Mouse (Mus musculus) midbrain, embryonic 15.5 days (tissue): ENCODE results near the gene Slc25a3. TPM values are rescaled to one million over a fixed set of nuclear protein-coding genes. Genes with fewer than 3 reads are reported as not detected.

Experiments
- ATAC-seq: fragments of 200-750 bp; cut with Nextera tagmentation; replicated peaks from 2 replicates; pipeline ENCODE4 v1.8.0; 2017; ENCODE audit warnings: moderate TSS enrichment
- H3K27ac ChIP-seq: fragments of 300-500 bp; sonication (generic); 2 replicates; pipeline ENCODE4 v1.5.1; 2015; ENCODE audit warnings: mild to moderate bottlenecking, inconsistent platforms
- H3K27me3 ChIP-seq: fragments of 300-500 bp; sonication (generic); replicated peaks from 2 replicates; pipeline ENCODE4 v1.6.1; 2015; ENCODE audit warnings: inconsistent platforms
- H3K36me3 ChIP-seq: fragments of 300-500 bp; sonication (generic); replicated peaks from 2 replicates; pipeline ENCODE4 v1.6.1; 2015; ENCODE audit warnings: inconsistent platforms
- H3K4me1 ChIP-seq: fragments of 300-500 bp; sonication (generic); 2 replicates; pipeline ENCODE4 v1.6.1; 2015; ENCODE audit warnings: inconsistent platforms
- H3K4me2 ChIP-seq: fragments of 300-500 bp; sonication (generic); 2 replicates; pipeline ENCODE4 v1.6.1; 2015; ENCODE audit warnings: inconsistent platforms, mild to moderate bottlenecking, moderate library complexity
- H3K4me3 ChIP-seq: fragments of 300-500 bp; sonication (generic); 2 replicates; pipeline ENCODE4 v1.5.1; 2015; ENCODE audit warnings: mild to moderate bottlenecking, inconsistent platforms
- H3K9ac ChIP-seq: fragments of 300-500 bp; sonication (generic); 2 replicates; pipeline ENCODE4 v1.6.1; 2015; ENCODE audit warnings: mild to moderate bottlenecking, inconsistent platforms
- H3K9me3 ChIP-seq: fragments of 300-500 bp; sonication (generic); 2 replicates; pipeline ENCODE4 v1.6.1; 2016; ENCODE audit warnings: inconsistent platforms
- WGBS: fragments of 180-500 bp; shearing (Covaris S2); methylation state at CpG from one replicate; pipeline ENCODE4 v1.1.7; 2015; ENCODE audit warnings: mixed read lengths; 5-methylcytosine and 5-hydroxymethylcytosine counted together
- polyA plus RNA-seq: library from polyadenylated mRNA; unstranded; fragments of >200 nt; fragmentation: Nextera tagmentation; extraction: Ambion mirVana; gene quantifications from 2 replicates; pipeline ENCODE4 v1.2.1, GENCODE M21; 2015

Gene Slc25a3
- polyA plus RNA-seq, 1 experiment from 2014 or later: 542 TPM

DNA sequence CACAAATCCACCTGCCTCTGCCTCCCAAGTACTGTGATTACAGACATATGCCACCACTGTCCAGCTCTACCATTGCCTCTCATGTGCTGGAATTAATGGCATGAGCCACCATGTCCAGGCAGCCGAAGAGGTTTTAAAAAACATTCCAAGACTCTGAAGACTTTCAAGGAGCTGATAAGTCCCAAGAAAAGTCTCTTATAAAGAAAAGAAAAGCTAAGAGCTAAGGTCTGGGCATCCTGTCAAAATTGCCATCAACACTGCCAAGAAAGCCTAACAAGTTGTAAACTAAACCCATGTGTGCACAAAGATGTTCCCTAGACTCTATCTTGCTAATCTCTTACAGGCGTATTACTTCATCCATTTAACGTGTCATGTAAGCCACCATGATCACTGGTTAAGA is 50.5 kb downstream of the Slc25a3 start:
- H3K4me1 ChIP-seq: no peaks in the 10 kb centered on the region
- H3K4me2 ChIP-seq: no peak overlapping the region
- no peak for ATAC-seq
- no peak overlapping the region for H3K4me3 ChIP-seq
- 86% methylated on average over 3 of the region's 3 CpGs for WGBS
- peaks cover 20% of the 10 kb centered on the region for H3K36me3 ChIP-seq
- H3K27me3 ChIP-seq: no peaks in the 10 kb centered on the region
- no peaks in the 10 kb centered on the region for H3K9me3 ChIP-seq
- no peak overlapping the region for H3K9ac ChIP-seq
- no peak overlapping the region for H3K27ac ChIP-seq

DNA sequence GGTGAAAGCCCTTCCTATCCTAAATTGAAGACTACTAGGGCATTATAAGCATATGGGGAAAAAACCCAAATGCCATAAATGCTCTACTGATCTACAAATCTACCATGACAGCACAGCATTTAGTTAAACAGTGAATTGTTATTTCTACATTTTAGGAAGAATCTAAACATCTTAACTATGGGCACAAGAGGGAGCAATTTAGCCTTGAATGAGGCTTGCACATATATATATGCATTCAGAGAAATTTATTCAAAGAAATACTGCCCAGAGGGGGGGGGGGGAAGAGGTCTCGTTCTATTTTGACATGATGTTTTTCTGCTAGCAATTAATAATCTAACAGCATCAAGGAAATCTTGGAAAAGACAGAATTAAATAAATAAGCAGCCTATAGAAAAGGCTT is 52.1 kb downstream of the Slc25a3 start:
- Histone ChIP-seq H3K27me3 (no peaks in the 10 kb centered on the region), H3K4me1 (no peaks in the 10 kb centered on the region), H3K4me3 (no peak overlapping the region), H3K9me3 (no peaks in the 10 kb centered on the region), H3K36me3 (peaks cover 9% of the 10 kb centered on the region), H3K4me2 (no peak overlapping the region), H3K9ac (no peak overlapping the region), H3K27ac (no peak overlapping the region)
- no peak for ATAC-seq
- WGBS: 32% methylated on average over 1 of the region's 1 CpGs

Other genes starting within 250 kb of the Slc25a3 start
- 21.4 and 24.7 TPM in 2 replicates for gene Apaf1, start 41.3 kb downstream of the Slc25a3 start, polyA plus RNA-seq
- gene Ikbip, start 41.1 kb downstream of the Slc25a3 start, polyA plus RNA-seq: 17.6 and 17.7 TPM in 2 replicates
- 106 and 110 TPM in 2 replicates for gene Tmpo, start 57.3 kb upstream of the Slc25a3 start, polyA plus RNA-seq